Mouse (Mus musculus) left cerebral cortex, adult 2 months (tissue): ENCODE data around the gene Bex3. TPM values are rescaled to one million over a fixed set of nuclear protein-coding genes. Genes with fewer than 3 reads are reported as not detected.

Source experiments
- DNase-seq, 2 experiments: peaks; one replicate each; pipeline ENCODE4 v3.0.0; 2021 to 2022; ENCODE audit warnings: low spot score in 2 of 2, mixed read lengths in 1 of 2; ENCODE audit errors: extremely low spot score in 1 of 2
- H3K27ac ChIP-seq: fragments of 200-600 bp; 2 replicates; pipeline ENCODE4 v1.8.1; 2022
- H3K4me3 ChIP-seq: fragments of 200-600 bp; 2 replicates; pipeline ENCODE4 v1.8.1; 2022
- CTCF ChIP-seq: fragments of 200-600 bp; IDR thresholded peaks from 2 replicates; pipeline ENCODE4 v1.8.1; 2022; ENCODE audit warnings: antibody characterized with exemption, mild to moderate bottlenecking, moderate library complexity
- intact Hi-C: fragments of 180-260 bp; cut with DNase I; formaldehyde crosslinking; loops from one replicate; pipeline ENCODE4 v1.15.1; 2025
- total RNA-seq, 2 experiments: library from RNA; stranded (reverse); gene quantifications; 2 replicates each; pipeline ENCODE4 v1.2.3; 2021

The Bex3 gene
- total RNA-seq, 2 experiments from 2014 or later: 276 to 281 TPM

DNA sequence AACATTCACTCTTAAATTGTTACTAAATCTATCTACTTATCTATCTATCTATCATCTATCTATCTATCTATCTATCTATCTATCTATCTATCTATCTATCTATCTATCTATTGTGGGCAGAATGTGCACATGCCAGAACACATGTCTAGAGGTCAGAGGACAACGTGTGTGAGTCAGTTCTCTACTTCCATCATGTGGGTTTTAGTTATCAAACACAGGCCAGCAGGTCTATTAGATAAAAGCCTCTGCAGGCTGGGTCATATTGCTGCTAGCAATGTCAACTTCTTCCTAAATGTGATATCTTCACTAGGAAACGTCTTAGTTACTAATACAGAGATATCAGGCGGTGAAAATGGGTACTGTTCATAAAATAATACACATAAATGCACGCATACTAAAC lies 49.9 kb downstream of the Bex3 start:
- intact Hi-C loops: loop anchor here (5.0 to 10.0 kb wide), 2 partner anchors 195 to 273 kb away; no protein-coding TSS in a partner anchor
- DNase-seq: no peak
- Histone ChIP-seq H3K4me3 (no peak overlapping the region), H3K27ac (no peak overlapping the region)
- no peak for TF ChIP-seq CTCF

Other genes starting within 250 kb of the Bex3 start
- gene Arxes1, start 236.9 kb upstream of the Bex3 start, total RNA-seq: 10 to 100 TPM; 29.3 to 31.6 TPM
- gene Bex2, start 202.0 kb upstream of the Bex3 start, total RNA-seq: 100 to 1,000 TPM; 346 to 347 TPM
- not detected for gene Nxf3, start 185.0 kb upstream of the Bex3 start, total RNA-seq
- gene Bex4, start 131.3 kb upstream of the Bex3 start, total RNA-seq: 10 to 100 TPM; 16.8 to 17.3 TPM
- 10 to 100 TPM; 30.8 to 39.2 TPM for gene Tceal8, start 97.9 kb upstream of the Bex3 start, total RNA-seq
- 100 to 1,000 TPM in 1 of 2 experiments, 10 to 100 TPM in 1; 99.1 to 155 TPM for gene Tceal5, start 66.4 kb upstream of the Bex3 start, total RNA-seq
- 1 to 10 TPM; 2.2 to 2.9 TPM for gene Tceal7, start 55.5 kb upstream of the Bex3 start, total RNA-seq
- 10 to 100 TPM; 86.5 to 89.7 TPM for gene Bex1, start 54.7 kb upstream of the Bex3 start, total RNA-seq
- gene Tceal9, start 25.2 kb upstream of the Bex3 start, total RNA-seq: 100 to 1,000 TPM; 124 to 129 TPM
- gene Kir3dl1, start 247.7 kb downstream of the Bex3 start, total RNA-seq: not detected